In the genomic region with DNA sequence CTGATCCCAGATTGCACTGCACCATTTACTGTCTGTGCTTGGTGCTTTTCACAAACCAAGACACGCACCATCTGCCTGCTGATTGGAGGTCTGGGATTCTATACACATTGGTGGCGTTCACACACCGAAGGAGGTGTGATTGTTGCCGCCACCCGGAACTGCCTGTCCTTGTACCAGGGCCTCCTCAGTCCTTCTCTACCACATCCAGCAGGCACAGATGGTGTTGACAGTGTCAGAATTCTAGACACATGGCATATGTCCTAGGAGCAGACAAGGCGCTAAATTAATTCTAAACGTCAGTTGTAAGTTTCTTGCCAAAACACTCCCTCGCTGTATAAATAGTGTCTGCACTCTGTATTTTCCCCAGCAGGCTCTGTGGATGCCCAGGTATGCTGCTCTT, we compare ENCODE assay signal across 11 mouse cellular contexts.
DNase-seq lines count a peak whose midpoint lies in the region; ATAC-seq lines count a peak whose summit lies in the region.
"Had no signal": no experiment of that assay in that cellular context is flagged by ENCODE, and none has a peak within 500 bp of the region (broad histone marks: within the 10 kb centered on the region; RNA-seq: fewer than 3 reads in every experiment).

No protein-coding gene starts in this region.

- peak; percentile 94 for DNase-seq in forebrain, embryonic 14.5 days (ENCODE audit: low spot score)
- no peak for DNase-seq in forebrain, embryonic 10.5 days (ENCODE audit: extremely low spot score, low spot score)
- DNase-seq in cerebellum, postnatal 25 days: peak; percentile 27 to 29
- peak; percentile 39 to 60 for DNase-seq in heart, postnatal 10 days
- peak; percentile 81 to 85 for DNase-seq in left cerebral cortex, postnatal 36 days (ENCODE audit: low spot score in 2 of 2)
- no peak for DNase-seq in gastrocnemius, postnatal 14 days
- no peak for DNase-seq in kidney, adult 9 months
- no peak for DNase-seq in adrenal gland, adult 18-20 months (ENCODE audit: low spot score in 2 of 2)
- DNase-seq: lung, postnatal 10 days had no signal

- H3K9ac ChIP-seq in forebrain, embryonic 14.5 days (ENCODE audit: low read length): no peak overlapping the region
- H3K9ac ChIP-seq: kidney, embryonic 15.5 days; neural tube, embryonic 12.5 days had no signal

- no peak overlapping the region for H3K4me3 ChIP-seq in forebrain, embryonic 14.5 days (ENCODE audit: low read depth, low read length)
- H3K4me3 ChIP-seq in forebrain, embryonic 10.5 days: no peak overlapping the region
- H3K4me3 ChIP-seq: kidney, embryonic 15.5 days; neural tube, embryonic 12.5 days had no signal

- H3K4me1 ChIP-seq in forebrain, embryonic 14.5 days (ENCODE audit: control insufficient read depth, insufficient read depth, low read length): no peaks in the 10 kb centered on the region
- no peaks in the 10 kb centered on the region for H3K4me1 ChIP-seq in forebrain, embryonic 10.5 days
- H3K4me1 ChIP-seq: neural tube, embryonic 12.5 days had no signal

- H3K36me3 ChIP-seq in forebrain, embryonic 14.5 days (ENCODE audit: control insufficient read depth, insufficient read depth, low read length): no peaks in the 10 kb centered on the region
- no peaks in the 10 kb centered on the region for H3K36me3 ChIP-seq in forebrain, embryonic 10.5 days (replicated peaks)
- H3K36me3 ChIP-seq: kidney, embryonic 15.5 days; neural tube, embryonic 12.5 days had no signal

- peak; percentile 98 for ATAC-seq in forebrain, embryonic 14.5 days

- H3K27me3 ChIP-seq in forebrain, embryonic 14.5 days (replicated peaks; ENCODE audit: control insufficient read depth, insufficient read depth, low read length): no peaks in the 10 kb centered on the region
- H3K27me3 ChIP-seq in forebrain, embryonic 10.5 days (ENCODE audit: poor library complexity, severe bottlenecking): no peaks in the 10 kb centered on the region
- H3K27me3 ChIP-seq: kidney, embryonic 15.5 days; neural tube, embryonic 12.5 days had no signal

- H3K4me2 ChIP-seq in forebrain, embryonic 14.5 days (ENCODE audit: low read length): no peak overlapping the region
- H3K4me2 ChIP-seq: kidney, embryonic 15.5 days; neural tube, embryonic 12.5 days had no signal

- H3K27ac ChIP-seq in forebrain, embryonic 14.5 days (ENCODE audit: low read depth, low read length): no peak overlapping the region
- H3K27ac ChIP-seq in forebrain, embryonic 10.5 days: no peak overlapping the region
- H3K27ac ChIP-seq: kidney, embryonic 15.5 days; neural tube, embryonic 12.5 days had no signal

- H3K9me3 ChIP-seq in forebrain, embryonic 14.5 days (replicated peaks; ENCODE audit: control insufficient read depth, low read length): no peaks in the 10 kb centered on the region
- H3K9me3 ChIP-seq in forebrain, embryonic 10.5 days: no peaks in the 10 kb centered on the region
- H3K9me3 ChIP-seq: kidney, embryonic 15.5 days; neural tube, embryonic 12.5 days had no signal

- intact Hi-C loops in heart, postnatal 10 days (cut with DNase I): loop anchor here (1.0 kb wide), 1 partner anchor 21 kb away; no protein-coding TSS in a partner anchor
- intact Hi-C loops in left cerebral cortex, postnatal 36 days (cut with DNase I): no loop called here
- intact Hi-C loops in gastrocnemius, postnatal 14 days (cut with DNase I; ENCODE audit: low total_unique reads): no loop called here

- 63% methylated on average over 8 of the region's 8 CpGs for WGBS in forebrain, embryonic 14.5 days
- 91% methylated on average over 8 of the region's 8 CpGs for WGBS in forebrain, embryonic 10.5 days

Comparison
In these comparisons a context has a peak if more than half of its experiments do, and no peak if none do; other contexts are left out.
1. DNase-seq: peak in forebrain, embryonic 14.5 days (single experiment), cerebellum, postnatal 25 days (2 of 2), heart, postnatal 10 days (2 of 2) and left cerebral cortex, postnatal 36 days (2 of 2); none in forebrain, embryonic 10.5 days (single experiment), gastrocnemius, postnatal 14 days (single experiment), kidney, adult 9 months (single experiment) and adrenal gland, adult 18-20 months (0 of 2).